Mouse (Mus musculus): ENCODE data around the gene Olfr330.
"Not testable (repeated sequence)": the region's sequence is repeated elsewhere in the genome, so short reads cannot be mapped to it uniquely, and the experiment has no call there.

DNA sequence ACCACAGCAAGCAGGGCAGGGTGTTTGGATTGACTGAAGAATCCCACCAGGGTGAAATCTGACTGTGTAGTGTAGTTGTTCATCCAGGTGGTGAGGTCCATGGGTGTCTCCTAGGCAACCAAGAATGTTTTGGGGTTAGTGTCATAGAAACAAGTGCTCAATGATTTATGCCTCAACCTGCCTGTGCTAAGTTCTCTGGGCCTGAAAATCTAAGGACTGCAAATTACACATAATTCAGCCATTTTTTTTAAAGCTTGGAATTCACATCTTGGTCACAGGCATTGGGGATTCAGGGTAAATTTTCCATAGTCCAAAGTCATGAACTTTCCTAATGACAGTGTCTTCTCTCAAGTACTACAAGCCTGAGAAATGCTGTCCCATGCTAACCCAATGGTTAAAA lies 32.2 kb downstream of the Olfr330 start, which contains the start of gene Olfr331:
- TF ChIP-seq POLR2A (IDR thresholded peaks at IDR 0.05; ENCODE audit: borderline replicate concordance, low read depth, low read length); CTCF (IDR thresholded peaks at IDR 0.05; ENCODE audit: low read depth, low read length): not testable (repeated sequence)
